Mouse (Mus musculus) forebrain, embryonic 10.5 days (tissue): ENCODE data around the gene Ell2. TPM values are rescaled to one million over a fixed set of nuclear protein-coding genes. Genes with fewer than 3 reads are reported as not detected.

Experiments used
- DNase-seq: peaks from one replicate; pipeline ENCODE4 v3.0.0-alpha.2; 2017; ENCODE audit warnings: low spot score; ENCODE audit errors: extremely low spot score
- H3K27ac ChIP-seq: fragments of 300-500 bp; sonication (generic); 2 replicates; pipeline ENCODE4 v1.5.1; 2016; ENCODE audit warnings: mild to moderate bottlenecking
- H3K27me3 ChIP-seq: fragments of 300-500 bp; sonication (generic); 2 replicates; pipeline ENCODE4 v1.6.1; 2016; ENCODE audit warnings: mild to moderate bottlenecking; ENCODE audit not compliant: poor library complexity, severe bottlenecking
- H3K36me3 ChIP-seq: fragments of 300-500 bp; sonication (generic); replicated peaks from 2 replicates; pipeline ENCODE4 v1.6.1; 2016; ENCODE audit warnings: mild to moderate bottlenecking, moderate library complexity
- H3K4me1 ChIP-seq: fragments of 300-500 bp; sonication (generic); 2 replicates; pipeline ENCODE4 v1.6.1; 2016
- H3K4me3 ChIP-seq: fragments of 300-500 bp; sonication (generic); 2 replicates; pipeline ENCODE4 v1.5.1; 2016; ENCODE audit warnings: mild to moderate bottlenecking, moderate library complexity
- H3K9me3 ChIP-seq: fragments of 300-500 bp; sonication (generic); 2 replicates; pipeline ENCODE4 v1.6.1; 2016; ENCODE audit warnings: mild to moderate bottlenecking, moderate library complexity
- WGBS: fragments of 180-500 bp; shearing (Covaris S2); methylation state at CpG from one replicate; pipeline ENCODE4 v1.1.7; 2016; 5-methylcytosine and 5-hydroxymethylcytosine counted together
- polyA plus RNA-seq: library from polyadenylated mRNA; unstranded; fragments of >200 nt; fragmentation: Nextera tagmentation; extraction: Ambion mirVana; gene quantifications from 2 replicates; pipeline ENCODE4 v1.2.1, GENCODE M21; 2016

Ell2 gene
- polyA plus RNA-seq, 1 experiment from 2014 or later = 5.3 TPM

GRCm38 (mm10) chr13:75807969-75808368 lies 101.4 kb downstream of the Ell2 start:
- no peaks in the 10 kb centered on the region for H3K36me3 ChIP-seq
- H3K27me3 ChIP-seq = no peaks in the 10 kb centered on the region
- no peak for DNase-seq
- no peaks in the 10 kb centered on the region for H3K4me1 ChIP-seq
- no peaks in the 10 kb centered on the region for H3K9me3 ChIP-seq
- no peak overlapping the region for H3K4me3 ChIP-seq
- H3K27ac ChIP-seq = no peak overlapping the region
- WGBS = 86% methylated on average over 1 of the region's 1 CpGs

- no peak overlapping the region for H3K27ac ChIP-seq
- WGBS = 92% methylated on average over 1 of the region's 1 CpGs
- no peak overlapping the region for H3K4me3 ChIP-seq
Measured at GRCm38 (mm10) chr13:75809957-75810356, 103.4 kb downstream of the Ell2 start.

GRCm38 (mm10) chr13:75817183-75817582 lies 110.6 kb downstream of the Ell2 start:
- 99% methylated on average over 2 of the region's 2 CpGs for WGBS

More at GRCm38 (mm10) chr13:75809957-75810356, 103.4 kb downstream of the Ell2 start:
- no peak for DNase-seq
- Histone ChIP-seq H3K4me1 (no peaks in the 10 kb centered on the region), H3K36me3 (no peaks in the 10 kb centered on the region), H3K9me3 (no peaks in the 10 kb centered on the region), H3K27me3 (no peaks in the 10 kb centered on the region)

GRCm38 (mm10) chr13:75818486-75818885 lies 111.9 kb downstream of the Ell2 start:
- no peak overlapping the region for H3K4me3 ChIP-seq
- no peak for DNase-seq
- 25% methylated on average over 3 of the region's 3 CpGs for WGBS
- peaks cover 13% of the 10 kb centered on the region for H3K4me1 ChIP-seq
- no peaks in the 10 kb centered on the region for H3K36me3 ChIP-seq
- H3K9me3 ChIP-seq = no peaks in the 10 kb centered on the region
- no peak overlapping the region for H3K27ac ChIP-seq
- H3K27me3 ChIP-seq = no peaks in the 10 kb centered on the region

More at GRCm38 (mm10) chr13:75817183-75817582, 110.6 kb downstream of the Ell2 start:
- no peak overlapping the region for H3K27ac ChIP-seq
- no peaks in the 10 kb centered on the region for H3K9me3 ChIP-seq
- peaks cover 13% of the 10 kb centered on the region for H3K4me1 ChIP-seq
- no peaks in the 10 kb centered on the region for H3K27me3 ChIP-seq
- no peaks in the 10 kb centered on the region for H3K36me3 ChIP-seq
- H3K4me3 ChIP-seq = no peak overlapping the region
- no peak for DNase-seq

GRCm38 (mm10) chr13:75818945-75819706 lies 112.6 kb downstream of the Ell2 start:
- peaks cover 13% of the 10 kb centered on the region for H3K4me1 ChIP-seq
- H3K9me3 ChIP-seq = no peaks in the 10 kb centered on the region
- no peaks in the 10 kb centered on the region for H3K27me3 ChIP-seq
- WGBS = 63% methylated on average over 3 of the region's 3 CpGs
- DNase-seq = no peak
- no peak overlapping the region for H3K27ac ChIP-seq
- no peaks in the 10 kb centered on the region for H3K36me3 ChIP-seq
- no peak overlapping the region for H3K4me3 ChIP-seq

GRCm38 (mm10) chr13:75819898-75820297 lies 113.3 kb downstream of the Ell2 start:
- Histone ChIP-seq H3K27me3 (no peaks in the 10 kb centered on the region), H3K4me3 (no peak overlapping the region), H3K36me3 (no peaks in the 10 kb centered on the region), H3K27ac (no peak overlapping the region), H3K9me3 (no peaks in the 10 kb centered on the region), H3K4me1 (peaks cover 13% of the 10 kb centered on the region)
- DNase-seq = no peak

Other genes starting within 250 kb of the Ell2 start
- gene Glrx, start 133.1 kb downstream of the Ell2 start, polyA plus RNA-seq = 20.6 and 23.5 TPM in 2 replicates
- gene Rhobtb3, start 237.2 kb downstream of the Ell2 start, polyA plus RNA-seq = 42.8 and 44.4 TPM in 2 replicates